Mouse (Mus musculus) small intestine, adult 2 months (tissue): ENCODE data around the gene Ucn3. TPM values are rescaled to one million over a fixed set of nuclear protein-coding genes. Genes with fewer than 3 reads are reported as not detected.
"Not testable (repeated sequence)": the region's sequence is repeated elsewhere in the genome, so short reads cannot be mapped to it uniquely, and the experiment has no call there.

Source experiments
- H3K27ac ChIP-seq: fragments of 200-500 bp; 2 replicates; pipeline ENCODE4 v1.5.1; 2012; ENCODE audit warnings: low read depth, low read length, control low read depth, inconsistent platforms; ENCODE audit not compliant: insufficient read depth
- H3K27me3 ChIP-seq: fragments of 200-500 bp; 2 replicates; pipeline ENCODE4 v1.6.1; 2012; ENCODE audit warnings: mild to moderate bottlenecking, moderate library complexity, low read length, inconsistent platforms; ENCODE audit not compliant: control insufficient read depth, insufficient read depth
- H3K36me3 ChIP-seq: fragments of 200-500 bp; 2 replicates; pipeline ENCODE4 v1.6.1; 2012; ENCODE audit warnings: mild to moderate bottlenecking, low read length, control low read depth, inconsistent platforms; ENCODE audit not compliant: control insufficient read depth, insufficient read depth
- H3K4me1 ChIP-seq: fragments of 200-500 bp; 2 replicates; pipeline ENCODE4 v1.6.1; 2012; ENCODE audit warnings: low read length, inconsistent platforms, mixed read lengths; ENCODE audit not compliant: control insufficient read depth, insufficient read depth, insufficient read length
- H3K4me3 ChIP-seq: fragments of 200-500 bp; 2 replicates; pipeline ENCODE4 v1.5.1; 2012; ENCODE audit warnings: low read depth, mild to moderate bottlenecking, control low read depth, inconsistent platforms, low read length, moderate library complexity
- CTCF ChIP-seq: fragments of 200-500 bp; IDR thresholded peaks from 2 replicates; pipeline ENCODE4 v1.5.1; 2012; ENCODE audit warnings: low read depth, mild to moderate bottlenecking, control low read depth, inconsistent platforms, low read length, moderate library complexity, mixed read lengths; ENCODE audit not compliant: insufficient replicate concordance, insufficient read length; ENCODE audit errors: extremely low read depth
- POLR2A ChIP-seq: fragments of 200-500 bp; IDR thresholded peaks from 2 replicates; pipeline ENCODE4 v1.6.1; 2012; ENCODE audit warnings: low read depth, mild to moderate bottlenecking, control low read depth, inconsistent platforms, low read length, moderate library complexity
- WGBS: fragments of 180-500 bp; shearing (Covaris S2); methylation state at CpG from one replicate; pipeline ENCODE4 v1.1.7; 2018; 5-methylcytosine and 5-hydroxymethylcytosine counted together
- polyA plus RNA-seq: library from polyadenylated mRNA; depleted of rRNA; stranded (reverse); fragments of >200 nt; gene quantifications from 2 replicates; pipeline ENCODE4 v1.2.3, GENCODE M21; 2012

Ucn3 gene
- polyA plus RNA-seq, 1 experiment = 1.3 TPM

DNA sequence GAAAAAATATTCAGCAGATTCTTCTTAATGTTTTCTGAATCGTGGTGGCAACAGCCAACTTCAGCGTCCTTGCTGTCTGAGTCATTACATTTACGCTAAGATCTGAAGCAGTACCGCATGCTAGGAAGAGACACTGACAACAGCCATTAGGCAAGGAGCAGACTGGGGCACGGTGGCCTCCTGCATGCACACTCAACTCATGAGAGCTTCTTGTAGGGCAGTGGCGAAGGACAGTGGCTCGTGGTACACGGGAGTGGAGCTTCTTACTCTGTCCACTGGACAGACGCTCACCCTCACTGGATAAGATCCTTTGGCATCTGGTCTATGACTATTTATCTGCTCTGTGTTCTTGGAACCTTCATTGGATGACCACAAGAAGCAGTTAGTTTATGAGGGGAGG, 45.8 kb downstream of the Ucn3 start:
- Histone ChIP-seq H3K27ac (no peak overlapping the region), H3K4me3 (no peak overlapping the region), H3K36me3 (no peaks in the 10 kb centered on the region; the same call in 1 of the 2 replicates), H3K4me1 (peaks cover 18% of the 10 kb centered on the region; the same call in 1 of the 2 replicates), H3K27me3 (no peaks in the 10 kb centered on the region)
- TF ChIP-seq CTCF (no peak), POLR2A (no peak)
- 90% methylated on average over 9 of the region's 9 CpGs for WGBS

DNA sequence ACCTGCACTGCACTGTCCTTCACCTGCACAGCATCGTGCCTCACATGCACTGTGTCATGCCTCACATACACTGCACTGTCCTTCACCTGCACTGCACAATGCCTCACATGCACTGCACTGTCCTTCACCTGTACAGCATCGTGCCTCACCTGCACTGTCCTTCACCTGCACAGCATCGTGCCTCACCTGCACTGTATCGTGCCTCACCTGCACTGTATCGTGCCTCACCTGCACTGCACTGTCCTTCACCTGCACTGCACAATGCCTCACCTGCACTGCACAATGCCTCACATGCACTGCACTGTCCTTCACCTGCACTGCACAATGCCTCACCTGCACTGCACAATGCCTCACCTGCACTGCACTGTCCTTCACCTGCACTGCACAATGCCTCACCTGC, 46.9 kb downstream of the Ucn3 start:
- H3K4me3 ChIP-seq, H3K27me3 ChIP-seq, H3K36me3 ChIP-seq, H3K27ac ChIP-seq: not testable (repeated sequence)
- 92% methylated on average over 5 of the region's 5 CpGs for WGBS
- peaks cover 18% of the 10 kb centered on the region; the same call in 1 of the 2 replicates for H3K4me1 ChIP-seq

DNA sequence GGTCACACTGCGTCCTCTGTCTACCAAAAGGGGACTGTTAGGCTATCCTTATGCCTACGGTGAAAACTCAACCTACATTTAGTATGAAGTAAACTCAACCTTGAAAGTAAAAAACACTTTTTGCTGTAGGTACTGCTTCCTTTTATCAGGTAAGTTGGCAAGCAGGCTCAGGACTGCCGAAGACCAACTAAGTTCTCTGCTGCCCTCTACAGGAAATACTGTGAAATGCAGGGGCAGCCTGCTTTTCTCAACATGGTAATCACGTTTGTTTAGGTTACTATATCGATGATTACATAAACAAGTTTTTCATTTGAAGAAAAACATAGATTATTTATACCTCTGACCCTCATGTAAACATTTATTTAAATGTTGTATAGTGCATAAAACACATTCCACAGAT, 48.2 kb downstream of the Ucn3 start:
- H3K27me3 ChIP-seq = no peaks in the 10 kb centered on the region
- peak overlapping the region; percentile 96 for H3K27ac ChIP-seq
- no peaks in the 10 kb centered on the region for H3K36me3 ChIP-seq
- no peak for TF ChIP-seq POLR2A
- peak; percentile 64; the same call in 1 of the 2 replicates for TF ChIP-seq CTCF
- peaks cover 18% of the 10 kb centered on the region; the same call in 1 of the 2 replicates for H3K4me1 ChIP-seq
- 12% methylated on average over 5 of the region's 5 CpGs for WGBS
- no peak overlapping the region for H3K4me3 ChIP-seq

DNA sequence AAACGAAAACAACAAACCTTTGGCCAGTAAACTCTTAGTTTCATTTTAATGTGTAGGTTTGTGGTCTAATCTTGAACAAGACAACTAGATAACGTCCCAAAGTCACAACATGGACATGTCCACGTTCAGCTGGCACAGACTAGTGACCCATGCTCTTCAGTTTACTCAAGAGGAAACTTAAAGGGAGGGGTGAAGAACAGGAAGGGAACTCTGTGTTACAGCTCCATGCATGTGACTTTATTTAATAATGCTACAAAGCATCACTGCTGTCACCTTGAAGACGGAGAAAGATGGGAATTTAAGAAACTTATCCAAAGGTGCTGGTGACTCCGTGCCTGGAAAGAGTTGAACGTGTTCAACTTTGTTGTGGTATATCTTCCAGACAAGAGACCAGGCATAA, 49.1 kb downstream of the Ucn3 start:
- H3K4me1 ChIP-seq = peaks cover 18% of the 10 kb centered on the region; the same call in 1 of the 2 replicates

DNA sequence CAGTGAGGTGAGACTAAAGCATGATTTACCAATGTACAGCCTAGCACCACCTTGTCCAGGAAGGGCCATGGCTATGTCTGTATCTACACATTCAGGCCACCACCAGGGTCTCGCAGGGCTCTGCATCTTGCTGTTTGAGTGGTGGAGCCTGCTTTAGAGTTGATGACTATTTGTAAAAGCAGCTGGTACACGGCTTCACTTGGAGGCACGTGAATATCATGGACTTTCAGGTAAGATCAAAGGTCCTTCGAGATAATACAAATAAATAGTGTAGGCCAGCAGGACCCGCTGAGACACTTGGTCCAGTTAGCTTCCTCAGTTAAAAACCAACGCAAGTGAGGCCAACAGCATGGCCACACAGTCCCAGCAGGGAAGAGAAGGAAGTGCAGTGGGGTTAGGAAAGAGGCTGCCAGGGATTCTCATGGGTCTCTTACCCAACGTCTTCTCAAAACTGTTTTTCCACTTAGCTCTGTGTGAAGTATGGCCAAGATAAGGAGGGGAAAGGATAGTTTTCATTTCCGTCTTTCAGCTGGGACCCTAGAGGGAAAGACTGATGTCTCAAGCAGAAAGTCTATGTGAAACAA, 49.7 kb downstream of the Ucn3 start:
- no peaks in the 10 kb centered on the region for H3K36me3 ChIP-seq
- H3K4me3 ChIP-seq = no peak overlapping the region
- no peaks in the 10 kb centered on the region for H3K27me3 ChIP-seq
- WGBS = 29% methylated on average over 8 of the region's 8 CpGs
- peaks cover 18% of the 10 kb centered on the region; the same call in 1 of the 2 replicates for H3K4me1 ChIP-seq
- H3K27ac ChIP-seq = peak overlapping the region; percentile 96
- no peak for TF ChIP-seq CTCF
- peak; percentile 50; the same call in 1 of the 2 replicates for TF ChIP-seq POLR2A

More for the DNA sequence above, 49.1 kb downstream of the Ucn3 start:
- no peak for TF ChIP-seq CTCF
- no peak for TF ChIP-seq POLR2A
- WGBS = 58% methylated on average over 6 of the region's 6 CpGs
- no peaks in the 10 kb centered on the region for H3K27me3 ChIP-seq
- no peaks in the 10 kb centered on the region for H3K36me3 ChIP-seq
- H3K27ac ChIP-seq = peak overlapping the region; percentile 96
- no peak overlapping the region for H3K4me3 ChIP-seq

DNA sequence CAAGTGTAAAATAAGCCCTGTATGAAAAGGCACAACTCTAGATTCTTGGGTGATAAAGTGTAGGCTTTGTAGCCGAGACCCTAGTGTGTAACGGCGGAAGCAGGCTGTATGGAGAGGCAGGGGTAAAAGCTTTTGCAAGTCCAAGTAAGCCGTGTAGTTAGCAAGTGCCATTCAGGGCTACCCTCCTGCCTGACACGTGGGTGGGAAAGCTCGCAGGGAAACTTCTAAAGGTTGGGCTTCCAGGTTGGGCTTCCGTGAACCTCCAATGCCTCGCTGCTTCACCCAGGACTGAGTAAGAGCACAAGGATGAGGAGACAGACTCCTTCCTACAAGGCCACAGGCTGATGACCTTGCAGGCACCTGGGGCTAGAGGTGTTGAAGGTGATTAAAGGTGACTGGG, 50.6 kb downstream of the Ucn3 start:
- H3K27me3 ChIP-seq = no peaks in the 10 kb centered on the region
- TF ChIP-seq POLR2A (no peak), CTCF (no peak)
- peak overlapping the region; percentile 96 for H3K27ac ChIP-seq
- peak overlapping the region; percentile 25 for H3K4me3 ChIP-seq
- 64% methylated on average over 8 of the region's 8 CpGs for WGBS
- H3K4me1 ChIP-seq = peaks cover 18% of the 10 kb centered on the region; the same call in 1 of the 2 replicates
- H3K36me3 ChIP-seq = peaks cover 6% of the 10 kb centered on the region

DNA sequence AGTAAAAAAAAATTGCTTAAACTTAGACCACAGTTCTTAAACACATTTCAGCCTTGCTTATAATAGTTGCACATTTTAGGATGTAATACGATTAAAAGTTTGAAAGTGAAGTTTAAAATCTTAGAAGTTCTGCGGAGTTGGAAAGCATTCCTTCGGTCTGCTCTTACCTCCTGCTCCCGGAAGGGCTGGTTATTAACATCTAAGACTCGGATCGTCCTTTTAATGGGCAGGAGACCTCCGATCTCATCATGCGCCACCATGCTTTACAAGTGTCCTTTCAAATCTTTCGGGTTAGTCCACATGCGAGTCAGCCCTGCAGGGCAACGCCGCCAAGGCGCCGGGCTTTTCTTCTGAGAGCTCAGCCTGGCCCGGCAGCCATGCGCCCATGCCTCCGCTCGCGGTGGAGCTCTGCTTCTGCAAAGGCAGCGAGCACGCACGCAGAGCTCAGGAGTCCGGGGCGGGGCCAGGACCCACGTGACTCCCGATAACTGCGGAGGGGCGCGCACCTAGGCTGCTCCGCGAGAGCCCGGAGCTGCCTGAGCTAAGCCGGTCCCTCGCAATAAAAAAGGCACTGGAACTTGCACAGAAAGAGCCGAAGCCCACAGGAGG, 51.9 kb downstream of the Ucn3 start:
- peaks cover 20% of the 10 kb centered on the region; the same call in 1 of the 2 replicates for H3K4me1 ChIP-seq
- H3K36me3 ChIP-seq = peaks cover 11% of the 10 kb centered on the region
- no peaks in the 10 kb centered on the region for H3K27me3 ChIP-seq
- peak overlapping the region; percentile 82 for H3K27ac ChIP-seq
- H3K4me3 ChIP-seq = peak overlapping the region; percentile 75
- WGBS = under 1% methylated on average over 35 of the region's 35 CpGs
- TF ChIP-seq CTCF (no peak), POLR2A (peak; percentile 99)
